Mouse (Mus musculus) B cell, adult (primary cell): ENCODE results near the gene Olfr372. TPM values are rescaled to one million over a fixed set of nuclear protein-coding genes. Genes with fewer than 3 reads are reported as not detected.

Source experiments
- total RNA-seq: library from RNA; stranded (reverse); gene quantifications from 4 replicates; pipeline ENCODE4 v1.2.4, GENCODE M21; 2023; ENCODE audit not compliant: inconsistent age

The Olfr372 gene
- total RNA-seq: not detected in 4 replicates

DNA sequence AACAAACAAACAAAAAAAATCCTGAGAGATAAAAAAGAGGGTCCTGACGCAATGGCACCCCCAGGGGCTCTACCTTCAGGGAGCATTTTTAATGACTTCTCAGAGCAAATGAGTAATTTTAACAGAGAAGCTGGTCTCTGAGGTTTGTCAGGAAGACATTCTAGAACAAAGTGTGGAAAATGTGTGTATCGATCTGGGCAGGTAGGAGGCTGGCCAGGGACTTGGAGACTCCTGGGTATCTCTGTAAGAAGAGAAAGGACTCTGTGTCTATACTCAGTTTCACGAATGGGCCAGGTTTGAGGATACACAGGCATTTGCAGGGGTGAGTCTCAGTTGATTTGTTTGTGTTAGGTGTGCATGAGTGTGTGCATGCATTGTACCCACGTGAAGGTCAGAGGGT is at the start of gene Olfr372:
Gene Olfr372 (plus strand): TSS at position 301 of the 400 bp plus-strand sequence.

DNA sequence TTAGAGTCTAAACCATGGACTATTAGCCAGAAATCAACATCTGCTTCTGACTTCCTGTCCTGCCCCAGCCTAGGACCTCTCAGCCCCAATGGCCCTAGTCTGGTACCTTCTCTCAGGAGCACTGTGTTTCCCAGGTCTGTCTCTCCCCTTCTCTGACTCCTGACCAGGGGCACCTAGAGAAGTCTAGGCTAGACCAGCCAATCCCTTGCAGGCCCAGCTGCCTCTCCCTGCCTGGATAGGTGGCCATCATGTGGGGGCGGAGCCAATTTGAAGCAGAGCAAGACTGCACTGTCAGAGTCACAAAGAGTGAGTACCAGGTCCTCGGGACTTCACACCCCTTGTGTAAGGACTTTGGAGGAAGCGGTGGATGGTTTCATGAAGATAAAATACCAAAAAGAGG is 31.5 kb upstream of the Olfr372 start, which contains the start of gene Cyp4f18:
Gene Cyp4f18 (minus strand): TSS at position 154 of the 400 bp plus-strand sequence.

DNA sequence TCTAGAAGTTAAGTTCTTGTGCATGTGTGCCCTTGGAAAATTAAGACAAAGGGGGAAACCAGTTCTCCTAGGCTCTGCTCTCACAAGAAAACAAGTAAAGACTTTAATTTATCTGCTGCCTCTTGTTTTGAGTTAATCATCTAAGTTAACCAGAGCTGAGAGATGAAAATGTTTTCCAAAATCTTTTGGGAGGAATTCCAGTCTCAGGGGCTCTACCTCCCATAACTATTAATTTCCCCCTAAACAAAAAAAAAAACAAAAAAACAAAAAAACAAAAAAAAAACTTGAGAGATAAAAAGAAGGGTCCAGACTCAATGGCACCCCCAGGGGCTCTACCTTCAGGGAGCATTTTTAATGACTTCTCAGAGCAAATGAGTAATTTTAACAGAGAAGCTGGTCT is 41.9 kb downstream of the Olfr372 start, which contains the start of gene Olfr373:
Gene Olfr373 (plus strand): TSS at position 301 of the 400 bp plus-strand sequence.

DNA sequence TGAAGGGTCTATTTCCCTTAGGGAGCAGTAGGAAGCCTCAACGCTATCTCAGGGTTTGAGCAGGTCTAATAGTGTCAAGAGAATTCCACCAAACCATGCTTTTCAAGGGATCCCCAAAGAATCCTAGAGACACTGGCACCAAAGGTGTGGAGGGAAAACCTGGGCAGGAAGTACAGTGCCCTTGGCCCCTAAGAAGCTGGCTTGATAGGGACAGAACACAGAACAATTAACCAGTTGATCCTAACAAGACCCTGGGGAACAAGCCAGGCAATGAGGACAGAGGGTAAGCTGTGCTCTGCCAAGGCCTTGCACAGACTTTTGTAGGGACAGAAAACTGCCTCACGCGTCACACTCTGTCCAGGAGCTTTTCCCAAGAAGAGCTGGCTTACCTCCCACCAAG is 65.7 kb downstream of the Olfr372 start, which contains the start of gene Olfr374:
Gene Olfr374 (plus strand): TSS at position 301 of the 400 bp plus-strand sequence.

Other genes starting within 250 kb of the Olfr372 start
- 9.8 to 12.1 TPM (median 11.3 TPM) in 4 replicates for gene Zfp709, start 159.2 kb upstream of the Olfr372 start, total RNA-seq
- gene Zfp882, start 132.6 kb upstream of the Olfr372 start, total RNA-seq: 8.2 to 9.7 TPM (median 8.9 TPM) in 4 replicates
- 9.7 to 12.9 TPM (median 10.6 TPM) in 4 replicates for gene Zfp617, start 132.6 kb upstream of the Olfr372 start, total RNA-seq
- 24.0 to 33.2 TPM (median 24.9 TPM) in 4 replicates for gene Zfp961, start 90.2 kb upstream of the Olfr372 start, total RNA-seq
- 186 to 230 TPM (median 196 TPM) in 4 replicates for gene Cyp4f18, start 31.6 kb upstream of the Olfr372 start, total RNA-seq
- 0.21 TPM in 1 of 4 replicates, not detected in the others for gene Olfr373, start 42.0 kb downstream of the Olfr372 start, total RNA-seq
- gene Olfr374, start 65.8 kb downstream of the Olfr372 start, total RNA-seq: 0.06 to 0.22 TPM (median 0.06 TPM) in 3 of 4 replicates, not detected in the other
- gene Tpm4, start 93.8 kb downstream of the Olfr372 start, total RNA-seq: 246 to 263 TPM (median 261 TPM) in 4 replicates
- gene Rab8a, start 120.0 kb downstream of the Olfr372 start, total RNA-seq: 110 to 144 TPM (median 142 TPM) in 4 replicates
- gene Hsh2d, start 148.4 kb downstream of the Olfr372 start, total RNA-seq: 28.4 to 38.7 TPM (median 32.9 TPM) in 4 replicates
- gene Cib3, start 171.6 kb downstream of the Olfr372 start, total RNA-seq: 1.00 to 1.0 TPM in 2 of 4 replicates, not detected in the others
- not detected in 4 replicates for gene Gm11034, start 172.4 kb downstream of the Olfr372 start, total RNA-seq
- 80.2 to 90.2 TPM (median 89.1 TPM) in 4 replicates for gene Fam32a, start 178.5 kb downstream of the Olfr372 start, total RNA-seq
- 185 to 223 TPM (median 213 TPM) in 4 replicates for gene Ap1m1, start 198.8 kb downstream of the Olfr372 start, total RNA-seq